Mouse (Mus musculus): ENCODE results near the gene Dffb. TPM values are rescaled to one million over a fixed set of nuclear protein-coding genes. Genes with fewer than 3 reads are reported as not detected.
"Not testable (repeated sequence)": the region's sequence is repeated elsewhere in the genome, so short reads cannot be mapped to it uniquely, and the experiment has no call there.

The Dffb gene
- total RNA-seq, 2 experiments from 2014 or later: 3.7 to 4.9 TPM

- no peak for DNase-seq
- intact Hi-C loops (cut with DNase I): no loop called here
Observed at GRCm38 (mm10) chr4:153968063-153968462, 6.9 kb downstream of the Dffb start.

DNA sequence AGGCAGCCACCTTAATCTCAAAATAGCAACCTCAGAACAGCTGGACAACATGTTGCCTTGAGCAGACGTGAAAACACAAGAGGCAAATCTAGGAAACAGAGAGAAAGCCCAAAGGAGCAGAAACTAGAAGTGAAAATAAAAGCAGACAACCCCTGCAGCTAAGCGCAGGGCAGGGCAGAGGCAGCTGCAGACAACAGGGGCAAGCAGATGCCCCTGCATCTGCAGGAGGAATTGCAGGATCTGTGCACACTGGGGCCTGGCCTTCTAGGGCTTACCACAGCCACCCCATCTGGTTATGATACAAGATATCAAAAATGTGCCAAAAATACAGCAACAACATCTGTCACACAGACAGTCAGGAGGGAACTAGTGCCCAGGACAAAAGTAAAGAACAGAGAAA is 7.4 kb downstream of the Dffb start:
- DNase-seq: no peak
- intact Hi-C loops (cut with DNase I): no loop called here

DNA sequence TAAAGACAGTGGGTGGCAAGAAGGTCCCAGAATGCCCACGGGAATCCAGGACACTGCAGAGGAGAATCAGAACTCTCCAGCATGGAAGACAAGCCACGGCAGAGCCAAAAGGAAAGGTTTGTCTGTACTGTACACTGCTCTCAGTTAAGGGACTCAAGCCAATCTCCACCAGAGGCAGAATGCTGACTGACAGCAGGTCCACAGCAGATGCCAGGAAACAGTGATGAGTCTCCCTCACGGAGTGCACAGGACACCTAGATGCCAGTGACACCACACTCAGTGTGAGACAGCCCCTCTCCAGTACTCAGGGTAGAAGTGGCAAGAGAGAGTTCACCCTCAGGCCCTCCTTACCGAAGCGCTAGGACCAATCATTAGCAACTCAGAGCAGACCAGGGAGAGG is 8.3 kb downstream of the Dffb start:
- DNase-seq: no peak
- intact Hi-C loops (cut with DNase I): no loop called here

GRCm38 (mm10) chr4:153962631-153963030 is 12.3 kb downstream of the Dffb start:
- no peak for DNase-seq
- intact Hi-C loops (cut with DNase I): no loop called here

DNA sequence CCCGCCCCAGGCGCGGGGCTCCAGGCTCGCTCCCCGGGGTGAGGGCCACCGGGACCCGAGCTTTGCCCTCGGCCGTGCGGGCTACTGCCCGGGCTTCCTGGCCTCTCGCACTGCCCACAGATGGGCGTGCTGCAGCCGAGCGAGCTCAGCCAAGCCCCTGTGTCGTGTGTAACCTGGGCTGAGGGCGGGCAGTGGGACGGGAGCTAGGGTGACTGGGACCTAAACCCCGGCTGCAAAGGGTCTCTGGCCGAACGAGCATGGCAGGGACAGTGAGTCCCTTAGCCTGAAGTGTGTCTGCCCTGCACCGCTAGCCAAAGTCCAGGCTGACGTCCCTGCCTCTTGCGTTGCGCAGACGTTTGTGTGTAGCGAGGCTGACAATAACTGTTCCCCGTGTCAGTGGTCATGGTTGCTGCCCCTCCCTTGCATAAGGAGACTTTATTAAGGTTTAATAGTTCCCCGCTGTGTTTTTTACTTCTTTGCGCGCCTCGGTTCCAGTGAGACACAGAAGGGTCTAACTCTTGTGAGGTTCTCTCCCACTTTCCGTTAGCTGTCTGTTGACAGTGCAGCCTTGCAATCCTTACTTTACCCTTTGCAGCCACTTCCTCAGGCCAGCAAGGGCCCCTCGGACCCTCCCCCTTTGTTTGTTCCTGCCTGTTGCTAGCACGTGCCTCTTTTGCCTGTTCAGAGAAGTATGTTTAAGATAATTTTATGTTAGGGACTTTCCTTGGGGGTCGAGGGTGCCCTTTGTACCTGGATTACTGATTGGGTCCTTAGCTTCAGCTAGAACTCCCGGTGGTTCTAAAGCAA is 17.3 kb downstream of the Dffb start:
- intact Hi-C loops (cut with DNase I): no loop called here
- peak in 1 of 2 experiments; percentile 5 for DNase-seq

GRCm38 (mm10) chr4:153956569-153957405 is 18.1 kb downstream of the Dffb start, which contains the start of gene A430005L14Rik:
Gene A430005L14Rik (plus strand): TSS chr4:153957237.
- DNase-seq: peak; percentile 98
- intact Hi-C loops (cut with DNase I): no loop called here

GRCm38 (mm10) chr4:153955651-153956050 is 19.3 kb downstream of the Dffb start:
- DNase-seq: peak in 1 of 2 experiments; percentile 7
- intact Hi-C loops (cut with DNase I): no loop called here

DNA sequence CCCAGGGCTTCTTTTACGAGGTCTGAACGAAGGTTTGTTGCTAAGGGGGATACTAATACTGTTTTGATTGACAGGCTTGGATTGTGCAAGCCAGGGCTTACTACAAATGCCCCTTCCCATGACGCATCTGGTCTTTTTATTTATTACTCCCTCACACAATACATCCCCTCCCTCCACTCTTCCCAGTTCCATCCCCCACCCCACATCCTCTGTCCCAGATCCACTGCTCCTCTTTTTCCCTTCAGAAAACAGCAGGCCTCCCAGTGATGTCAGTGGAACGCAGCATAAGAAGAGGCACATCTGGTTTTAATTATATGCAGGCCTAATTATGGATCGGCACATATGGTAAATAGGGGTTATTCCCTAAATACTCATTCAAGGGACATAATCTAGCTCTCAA is 23.2 kb downstream of the Dffb start:
- intact Hi-C loops (cut with DNase I): no loop called here
- DNase-seq: no peak

- intact Hi-C loops (cut with DNase I): no loop called here
- DNase-seq: no peak
Observed at GRCm38 (mm10) chr4:153951150-153951549, 23.8 kb downstream of the Dffb start.

GRCm38 (mm10) chr4:153950372-153950771 is 24.6 kb downstream of the Dffb start:
- DNase-seq: no peak
- intact Hi-C loops (cut with DNase I): no loop called here

- intact Hi-C loops (cut with DNase I): loop anchor here (10.0 kb wide), 1 partner anchor 1411 kb away; no protein-coding TSS in a partner anchor
- no peak for DNase-seq
Observed at GRCm38 (mm10) chr4:153945741-153946140, 29.2 kb downstream of the Dffb start.

DNA sequence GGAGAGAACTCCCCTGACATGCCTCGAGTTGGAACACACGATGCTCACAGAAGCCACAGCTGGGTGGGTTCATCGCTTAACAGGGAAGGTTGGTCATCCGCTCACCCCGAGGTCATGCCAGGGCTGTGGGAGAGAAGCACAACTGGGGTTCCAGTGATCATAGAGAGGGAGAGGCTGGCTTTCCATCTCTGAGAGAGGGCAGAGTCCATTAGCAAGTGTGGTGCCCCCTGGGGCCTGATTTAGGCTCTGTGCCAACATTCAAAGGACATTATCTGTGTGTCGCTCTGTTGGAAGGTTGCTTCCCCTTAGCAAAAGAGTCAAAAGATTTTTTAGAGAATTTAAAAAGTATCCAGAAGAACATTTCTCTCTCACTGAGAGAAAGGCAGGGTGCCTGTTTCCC is 30.7 kb downstream of the Dffb start:
- intact Hi-C loops (cut with DNase I): loop anchor here (10.0 kb wide), 1 partner anchor 1409 kb away; no protein-coding TSS in a partner anchor
- no peak for DNase-seq

DNA sequence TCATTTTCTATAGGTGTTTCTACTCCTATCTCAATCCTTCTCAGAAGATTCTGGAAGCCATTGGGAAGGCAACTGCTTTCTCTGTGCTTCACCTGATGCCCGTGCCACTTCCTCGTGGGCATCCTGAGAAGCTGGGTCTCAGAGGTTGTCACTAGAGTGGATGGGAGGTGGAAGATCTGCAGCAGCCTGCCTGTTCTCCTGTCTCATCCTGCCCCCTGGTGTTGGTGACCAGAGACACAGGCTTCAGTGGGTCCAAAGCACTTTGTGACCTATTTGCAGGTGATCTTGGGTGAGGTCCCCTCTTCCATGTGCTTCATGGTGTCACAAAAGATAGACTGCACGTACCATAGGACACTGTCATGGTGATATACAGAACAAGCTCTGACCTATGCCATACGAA is 31.7 kb downstream of the Dffb start:
- peak; percentile 28 to 63 for DNase-seq
- intact Hi-C loops (cut with DNase I): loop anchor here (10.0 kb wide), 1 partner anchor 1408 kb away; no protein-coding TSS in a partner anchor

DNA sequence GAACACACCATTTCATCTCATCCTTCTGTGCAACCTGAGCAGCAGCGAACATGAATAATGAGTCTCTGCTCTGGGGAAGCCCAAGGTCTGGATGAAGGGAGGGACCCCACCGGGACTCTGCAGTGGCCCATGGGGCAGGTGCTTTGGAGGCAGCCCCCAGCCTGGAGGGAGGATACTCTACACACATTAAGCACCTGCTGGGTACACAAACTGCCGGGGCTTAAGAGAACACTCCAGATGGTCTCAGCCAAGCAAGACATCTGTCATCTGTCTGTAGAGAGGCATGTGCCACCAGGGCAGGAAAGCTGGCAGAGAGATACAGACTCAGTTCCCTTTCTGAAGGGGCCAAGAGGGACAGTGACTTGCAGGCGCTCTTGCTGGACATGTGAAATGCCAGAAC is 45.0 kb downstream of the Dffb start:
- intact Hi-C loops (cut with DNase I): no loop called here
- no peak for DNase-seq

DNA sequence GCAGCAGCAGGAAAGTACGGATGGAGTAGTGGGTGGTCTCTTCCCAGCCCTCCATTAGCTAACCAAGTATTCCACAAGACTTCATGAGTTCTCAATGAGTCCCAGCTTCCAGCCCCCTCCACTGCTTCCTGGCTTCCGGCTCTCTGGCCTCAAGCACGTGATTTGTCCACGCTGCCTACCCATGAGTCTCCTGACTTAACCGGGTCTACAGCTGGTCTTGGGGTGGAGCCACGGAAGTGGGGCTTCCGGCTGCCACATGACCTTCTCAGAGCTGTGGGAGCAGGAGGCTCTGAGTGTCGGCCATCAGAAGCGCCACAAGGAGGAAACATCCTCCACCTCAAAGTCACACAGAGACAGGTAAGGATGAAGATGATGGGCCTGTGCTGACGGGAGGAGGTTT is 45.5 kb downstream of the Dffb start:
- intact Hi-C loops (cut with DNase I): no loop called here
- DNase-seq: no peak

- intact Hi-C loops (cut with DNase I): no loop called here
- DNase-seq: no peak
Observed at GRCm38 (mm10) chr4:153928772-153929299, 46.1 kb downstream of the Dffb start.

DNA sequence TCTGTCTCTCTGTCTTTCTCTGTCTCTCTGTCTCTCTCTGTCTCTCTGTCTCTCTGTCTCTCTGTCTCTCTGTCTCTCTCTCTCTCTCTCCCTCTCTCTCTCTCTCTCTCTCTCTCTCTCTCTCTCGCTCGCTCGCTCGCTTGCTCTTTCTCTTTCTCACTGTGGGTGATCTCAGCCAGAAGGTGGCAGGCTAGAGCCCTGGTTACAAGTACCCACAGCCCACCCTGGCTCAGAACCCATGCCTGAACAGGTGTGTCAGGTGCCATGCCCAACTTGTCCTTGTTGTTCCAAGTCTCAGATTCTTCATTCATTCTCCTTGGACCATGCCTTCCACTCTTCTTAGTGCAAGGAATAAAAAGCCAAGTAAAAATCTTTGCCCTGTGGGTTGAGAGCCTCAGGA is 52.8 kb downstream of the Dffb start:
- DNase-seq; intact Hi-C loops (cut with DNase I): not testable (repeated sequence)

DNA sequence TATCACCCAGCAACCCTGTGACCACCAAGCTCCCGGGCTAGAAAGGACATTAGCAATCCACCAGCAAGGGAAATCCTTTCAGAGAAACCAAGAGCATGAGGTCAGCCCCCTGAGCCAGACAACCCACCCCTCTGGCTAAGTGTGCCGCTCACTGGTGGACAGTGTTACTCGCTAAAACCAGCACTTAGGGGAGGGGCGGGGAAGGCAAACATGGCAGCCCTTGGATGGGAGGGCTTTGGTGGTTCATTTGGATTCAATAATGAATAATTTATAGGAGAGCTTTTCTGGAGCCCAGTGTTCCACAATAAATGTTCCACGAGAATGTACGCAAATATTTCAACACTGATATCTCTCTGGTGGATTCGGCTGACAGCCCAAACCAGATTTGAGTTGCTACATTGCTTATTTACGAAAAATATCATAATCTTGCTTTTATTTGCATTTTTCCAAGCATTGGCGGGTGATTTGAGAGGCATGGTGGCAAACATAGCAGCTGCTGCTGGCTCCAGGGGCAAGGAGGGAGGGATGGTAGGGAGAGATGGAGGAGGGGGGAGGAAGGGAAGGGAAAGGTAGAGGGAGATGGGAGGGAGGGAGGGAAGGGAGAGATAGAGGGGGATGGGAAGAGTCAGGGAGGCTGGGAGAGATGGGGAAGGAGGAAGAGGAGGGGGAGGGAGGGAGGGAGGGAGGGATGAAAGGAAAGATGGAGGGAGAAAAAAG is 54.3 kb downstream of the Dffb start:
- no peak for DNase-seq
- intact Hi-C loops (cut with DNase I): no loop called here

- DNase-seq: no peak
- intact Hi-C loops (cut with DNase I): no loop called here
Observed at GRCm38 (mm10) chr4:153917773-153918500, 57.0 kb downstream of the Dffb start.

Data from heart, postnatal 14 days (tissue).